Mouse (Mus musculus) cerebellum, postnatal 14 days (tissue): ENCODE data around the gene Pnliprp2.
A peak's percentile ranks its signal among the peaks of the same experiment; 100 is the strongest.

Source experiments
- DNase-seq, 2 experiments: peaks; one replicate each; pipeline ENCODE4 v3.0.0; 2021; ENCODE audit warnings: mixed read lengths in 2 of 2

Gene Pnliprp2

GRCm38 (mm10) chr19:58759423-58759822 is at the start of gene Pnliprp2:
Pnliprp2 (plus strand) TSS chr19:58759719.
- no peak for DNase-seq

- DNase-seq: no peak
These were observed 41.6 kb upstream of the Pnliprp2 start for GRCm38 (mm10) chr19:58717925-58718324.

- DNase-seq: no peak
These were observed 39.1 kb upstream of the Pnliprp2 start for GRCm38 (mm10) chr19:58720439-58720838.

GRCm38 (mm10) chr19:58726551-58726950 is 33.0 kb upstream of the Pnliprp2 start:
- DNase-seq: no peak

GRCm38 (mm10) chr19:58727756-58728155 is 31.8 kb upstream of the Pnliprp2 start:
- DNase-seq: no peak

- DNase-seq: peak in 1 of 2 experiments; percentile 5
These were observed 31.0 kb upstream of the Pnliprp2 start, which contains the start of gene Pnliprp1 for GRCm38 (mm10) chr19:58728445-58729031. Pnliprp1 (plus strand) TSS chr19:58728887.

- DNase-seq: no peak
These were observed 26.3 kb upstream of the Pnliprp2 start for GRCm38 (mm10) chr19:58733216-58733615.

GRCm38 (mm10) chr19:58738111-58738510 is 21.4 kb upstream of the Pnliprp2 start:
- DNase-seq: no peak

- no peak for DNase-seq
These were observed 18.5 kb upstream of the Pnliprp2 start for GRCm38 (mm10) chr19:58741036-58741435.

- no peak for DNase-seq
These were observed 16.8 kb upstream of the Pnliprp2 start for GRCm38 (mm10) chr19:58742711-58743110.

GRCm38 (mm10) chr19:58743736-58744135 is 15.8 kb upstream of the Pnliprp2 start:
- DNase-seq: no peak

- DNase-seq: no peak
These were observed 12.0 kb upstream of the Pnliprp2 start for GRCm38 (mm10) chr19:58747498-58748000.

GRCm38 (mm10) chr19:58750822-58751221 is 8.7 kb upstream of the Pnliprp2 start:
- DNase-seq: no peak

GRCm38 (mm10) chr19:58751504-58751903 is 8.0 kb upstream of the Pnliprp2 start:
- no peak for DNase-seq

- DNase-seq: peak in 1 of 2 experiments; percentile 14
These were observed 648 bp upstream of the Pnliprp2 start for GRCm38 (mm10) chr19:58758871-58759270.

GRCm38 (mm10) chr19:58762316-58762715 is 2.8 kb downstream of the Pnliprp2 start:
- no peak for DNase-seq

- DNase-seq: peak; percentile 66 to 76
These were observed 3.5 kb downstream of the Pnliprp2 start for GRCm38 (mm10) chr19:58762848-58763541.

- no peak for DNase-seq
These were observed 7.8 kb downstream of the Pnliprp2 start for GRCm38 (mm10) chr19:58767329-58767728.

GRCm38 (mm10) chr19:58776461-58776860 is 16.9 kb downstream of the Pnliprp2 start:
- no peak for DNase-seq

GRCm38 (mm10) chr19:58781566-58781965 is 22.0 kb downstream of the Pnliprp2 start:
- DNase-seq: peak; percentile 27 to 51

GRCm38 (mm10) chr19:58783938-58784337 is 24.4 kb downstream of the Pnliprp2 start:
- DNase-seq: peak; percentile 56 to 64

GRCm38 (mm10) chr19:58789194-58789593 is 29.7 kb downstream of the Pnliprp2 start:
- no peak for DNase-seq

- DNase-seq: no peak
These were observed 34.8 kb downstream of the Pnliprp2 start, which contains the start of gene 1700019N19Rik for GRCm38 (mm10) chr19:58794284-58794683. 1700019N19Rik (minus strand) TSS chr19:58794461.

GRCm38 (mm10) chr19:58795114-58795669 is 35.7 kb downstream of the Pnliprp2 start:
- peak; percentile 49 to 53 for DNase-seq
